Mouse (Mus musculus): ENCODE measurements around the gene Med12l.

DNA sequence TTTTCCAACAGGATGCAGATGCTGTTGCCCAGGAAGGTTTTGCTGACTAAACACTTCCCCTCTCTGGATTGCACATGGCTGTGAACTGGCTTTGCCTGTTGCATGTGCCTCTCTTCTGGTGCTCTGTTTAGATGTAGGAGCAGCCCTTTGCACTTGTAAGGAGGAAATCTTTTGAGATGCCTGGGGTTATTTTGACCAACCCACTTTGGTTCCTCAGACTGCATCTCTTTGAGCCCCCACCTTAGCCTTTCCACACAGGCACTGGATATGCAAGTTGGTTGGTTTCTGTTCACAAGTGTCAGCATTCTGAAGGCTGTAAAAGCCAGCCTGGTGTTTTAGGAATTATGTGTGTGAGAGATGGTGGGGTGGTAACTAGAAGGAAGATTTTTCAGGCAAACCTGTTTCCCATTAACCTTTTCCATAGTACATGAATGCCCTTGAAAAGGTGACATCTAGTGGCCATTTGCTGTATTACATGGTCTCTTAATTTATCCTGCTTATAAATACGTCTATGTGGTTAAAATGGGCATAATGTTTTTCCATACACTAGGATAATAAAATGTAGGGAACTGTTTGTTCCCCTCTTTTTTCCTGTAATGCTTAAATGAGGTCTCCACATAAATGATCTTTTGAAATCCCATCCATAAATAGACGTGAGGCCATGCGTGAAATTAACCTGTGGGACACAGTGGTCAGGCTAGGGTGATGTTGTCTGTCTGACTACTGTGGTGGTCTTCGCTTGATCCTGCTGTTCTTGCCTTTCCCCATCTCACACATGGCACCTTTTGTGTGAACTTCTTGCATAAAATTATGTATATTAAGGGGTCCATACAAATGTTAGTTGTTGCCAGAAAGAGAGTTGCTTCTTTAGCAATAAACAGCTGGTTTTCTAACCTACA lies 203.3 kb downstream of the Med12l start:
- TF ChIP-seq CTCF (IDR thresholded peaks at IDR 0.05; ENCODE audit: low read depth, low read length) = peak; percentile 56
- TF ChIP-seq POLR2A (IDR thresholded peaks at IDR 0.05; ENCODE audit: extremely low read depth, insufficient read depth, low read length) = no peak

Measured in liver, adult 2 months (tissue).